Mouse (Mus musculus): ENCODE results near the gene Ywhaq. TPM values are rescaled to one million over a fixed set of nuclear protein-coding genes. Genes with fewer than 3 reads are reported as not detected.

Ywhaq gene
- total and polyA plus RNA-seq, 3 experiments, result 217 to 392 (median 234) TPM

DNA sequence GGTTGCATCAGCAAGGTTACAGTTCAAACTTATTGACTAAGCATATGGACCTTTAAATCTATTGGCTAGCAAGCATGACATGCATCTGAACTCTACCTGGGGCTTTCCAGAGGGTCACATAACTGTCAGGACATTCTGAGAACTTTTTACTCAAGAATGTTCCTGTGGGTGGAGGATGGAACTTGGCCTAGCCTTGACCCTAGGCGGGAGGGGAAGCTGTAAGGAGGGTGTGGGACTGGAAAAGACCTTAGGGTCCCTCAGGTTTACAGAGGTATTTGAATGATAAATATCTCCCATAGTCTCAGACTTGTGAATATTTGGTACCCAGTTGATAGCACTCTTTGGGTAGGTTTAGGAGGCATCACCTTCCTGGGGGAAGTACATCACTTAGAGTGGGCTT, 11.6 kb upstream of the Ywhaq start:
- Histone ChIP-seq H3K27me3 (replicated peaks) (no peaks in the 10 kb centered on the region), H3K4me2 (ENCODE audit: insufficient read depth, low read depth, poor library complexity, severe bottlenecking) (no peak overlapping the region), H3K4me1 (ENCODE audit: control insufficient read depth in 1 of 2, insufficient read depth in 2 of 2) (peaks cover 11 to 22% of the 10 kb centered on the region in 2 experiments), H3K4me3 (replicated peaks in 1 of 3; ENCODE audit: low read depth in 2 of 3, low read length in 2 of 3, poor library complexity in 1 of 3) (no peak overlapping the region), H3K36me3 (replicated peaks in 1 of 2; ENCODE audit: control insufficient read depth in 1 of 2, insufficient read depth in 1 of 2, low read length in 1 of 2) (no peaks in the 10 kb centered on the region), H3K9me3 (replicated peaks; ENCODE audit: low read length) (no peaks in the 10 kb centered on the region), H3K9ac (ENCODE audit: insufficient read depth, low read depth) (no peak overlapping the region), H3K79me2 (replicated peaks; ENCODE audit: control insufficient read depth, extremely low read depth, insufficient read depth, poor library complexity, severe bottlenecking) (no peaks in the 10 kb centered on the region), H3K27ac (ENCODE audit: insufficient read depth, low read depth) (no peak overlapping the region)
- dilution Hi-C loops (cut with MboI; ENCODE audit: extremely low pct_ligation_motif_present, extremely low pct_unique_long_range_greater_than_20kb, low sequenced_read_pairs), result no loop called here
- no peak for TF ChIP-seq E2F4 (IDR thresholded peaks at IDR 0.05; ENCODE audit: insufficient replicate concordance, low read depth, low read length)
- no peak for TF ChIP-seq BHLHE40 (IDR thresholded peaks at IDR 0.05; ENCODE audit: low read depth, low read length)
- TF ChIP-seq JUND (conservative IDR thresholded peaks at IDR 0.05; ENCODE audit: low read depth, low read length), result no peak
- TF ChIP-seq SMC3 (IDR thresholded peaks at IDR 0.05; ENCODE audit: low read depth, low read length), result no peak
- no peak for TF ChIP-seq POLR2A (IDR thresholded peaks at IDR 0.05; ENCODE audit: low read depth, low read length)
- no peak for TF ChIP-seq RCOR1 (conservative IDR thresholded peaks at IDR 0.05; ENCODE audit: low read depth, low read length)
- no peak for TF ChIP-seq UBTF (IDR thresholded peaks at IDR 0.05; ENCODE audit: low read depth, low read length)
- TF ChIP-seq ZKSCAN1 (IDR thresholded peaks at IDR 0.05; ENCODE audit: borderline replicate concordance, low read depth, low read length), result no peak
- TF ChIP-seq TBP (conservative IDR thresholded peaks at IDR 0.05; ENCODE audit: low read depth, low read length), result no peak
- TF ChIP-seq ZNF384 (IDR thresholded peaks at IDR 0.05; ENCODE audit: low read depth, low read length), result no peak
- no peak for TF ChIP-seq CHD2 (IDR thresholded peaks at IDR 0.05; ENCODE audit: low read length)
- TF ChIP-seq MEF2A (IDR thresholded peaks at IDR 0.05; ENCODE audit: borderline replicate concordance, low read depth, low read length), result no peak
- TF ChIP-seq ZMIZ1 (IDR thresholded peaks at IDR 0.05; ENCODE audit: low read depth, low read length), result no peak
- no peak for TF ChIP-seq MAX (IDR thresholded peaks at IDR 0.05; ENCODE audit: low read length)
- TF ChIP-seq JUN (IDR thresholded peaks at IDR 0.05; ENCODE audit: insufficient read depth, low read depth, low read length), result no peak
- no peak for TF ChIP-seq CTCF (conservative IDR thresholded peaks at IDR 0.05 in 1 of 2, IDR thresholded peaks at IDR 0.05 in 1 of 2; ENCODE audit: low read depth in 2 of 2, low read length in 2 of 2)
- TF ChIP-seq ELF1 (IDR thresholded peaks at IDR 0.05; ENCODE audit: low read depth, low read length), result no peak
- TF ChIP-seq MAFK (IDR thresholded peaks at IDR 0.05; ENCODE audit: insufficient replicate concordance, low read length), result no peak
- TF ChIP-seq RAD21 (IDR thresholded peaks at IDR 0.05; ENCODE audit: low read depth, low read length), result no peak
- in situ Hi-C loops (cut with MboI; ENCODE audit: low pct_ligation_motif_present, low pct_unique_long_range_greater_than_20kb, low sequenced_read_pairs), result no loop called here
- no peak for DNase-seq (ENCODE audit: extremely low read depth)

DNA sequence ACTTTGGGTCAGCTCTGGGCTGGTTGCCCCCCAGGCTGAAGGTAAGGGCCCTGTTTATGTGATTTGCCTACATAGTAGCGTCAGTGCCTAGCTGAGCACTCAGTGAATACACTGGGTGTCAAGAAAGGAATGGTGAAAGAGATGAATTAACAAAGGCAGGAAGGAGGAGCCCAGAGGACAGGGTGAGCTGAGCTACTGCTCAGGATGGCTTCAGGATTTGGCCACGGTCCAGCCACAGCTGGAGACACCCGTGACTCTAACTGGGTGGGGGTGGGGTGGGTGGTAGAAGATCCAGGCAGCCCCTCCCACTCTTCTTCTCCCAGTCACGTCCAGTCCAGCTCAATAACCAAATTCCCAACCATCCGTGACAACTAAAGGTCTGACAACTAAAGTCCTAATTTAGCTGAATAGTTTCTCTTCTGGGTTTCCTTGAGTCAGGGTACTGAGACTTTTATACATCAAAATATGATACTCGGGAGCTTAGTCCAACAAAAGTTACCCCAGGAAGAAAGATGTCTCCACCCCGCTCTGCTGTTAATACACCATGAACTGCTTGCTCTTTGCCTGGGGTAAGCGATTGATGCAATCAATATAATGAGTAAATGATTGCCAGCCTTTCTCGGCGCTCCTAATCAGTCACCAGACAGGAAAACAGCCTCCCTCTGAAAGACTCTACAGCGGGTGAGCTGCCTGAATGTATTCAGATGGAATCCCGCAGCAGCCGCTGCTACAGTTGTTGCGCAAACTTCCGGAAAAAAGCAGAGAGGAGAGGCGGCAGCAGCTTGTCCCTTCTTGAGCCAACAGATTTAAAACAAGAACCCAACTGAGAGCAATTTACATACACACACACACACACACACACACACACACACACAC, 8.9 kb upstream of the Ywhaq start:
- TF ChIP-seq USF1 (IDR thresholded peaks at IDR 0.05; ENCODE audit: low read depth, low read length) (no peak), POLR2A (IDR thresholded peaks at IDR 0.05; ENCODE audit: low read depth, low read length) (no peak), CHD2 (IDR thresholded peaks at IDR 0.05; ENCODE audit: low read length) (no peak), ZKSCAN1 (IDR thresholded peaks at IDR 0.05; ENCODE audit: borderline replicate concordance, low read depth, low read length) (no peak), MXI1 (IDR thresholded peaks at IDR 0.05; ENCODE audit: low read depth, low read length) (no peak), E2F4 (IDR thresholded peaks at IDR 0.05; ENCODE audit: insufficient replicate concordance, low read depth, low read length) (no peak), USF2 (conservative IDR thresholded peaks at IDR 0.05; ENCODE audit: low read depth, low read length) (no peak), ETS1 (conservative IDR thresholded peaks at IDR 0.05; ENCODE audit: low read depth, low read length) (no peak), ZC3H11A (IDR thresholded peaks at IDR 0.05; ENCODE audit: low read depth, low read length) (no peak), HCFC1 (IDR thresholded peaks at IDR 0.05; ENCODE audit: low read depth, low read length) (no peak), NRF1 (IDR thresholded peaks at IDR 0.05; ENCODE audit: low read depth, low read length) (no peak), CTCF (conservative IDR thresholded peaks at IDR 0.05 in 1 of 2, IDR thresholded peaks at IDR 0.05 in 1 of 2; ENCODE audit: low read depth in 2 of 2, low read length in 2 of 2) (no peak), MEF2A (IDR thresholded peaks at IDR 0.05; ENCODE audit: borderline replicate concordance, low read depth, low read length) (no peak)

More for the DNA sequence above, 8.9 kb upstream of the Ywhaq start:
- dilution Hi-C loops (cut with MboI; ENCODE audit: extremely low pct_ligation_motif_present, extremely low pct_unique_long_range_greater_than_20kb, low sequenced_read_pairs) (no loop called here), in situ Hi-C loops (cut with MboI; ENCODE audit: low pct_ligation_motif_present, low pct_unique_long_range_greater_than_20kb, low sequenced_read_pairs) (no loop called here)
- DNase-seq (ENCODE audit: extremely low read depth), result no peak
- H3K27ac ChIP-seq (ENCODE audit: insufficient read depth, low read depth), result no peak overlapping the region
- H3K4me3 ChIP-seq (replicated peaks in 1 of 3; ENCODE audit: low read depth in 2 of 3, low read length in 2 of 3, poor library complexity in 1 of 3), result no peak overlapping the region
- H3K36me3 ChIP-seq (replicated peaks in 1 of 2; ENCODE audit: control insufficient read depth in 1 of 2, insufficient read depth in 1 of 2, low read length in 1 of 2), result no peaks in the 10 kb centered on the region
- no peaks in the 10 kb centered on the region for H3K27me3 ChIP-seq (replicated peaks)
- H3K9me3 ChIP-seq (replicated peaks; ENCODE audit: low read length), result no peaks in the 10 kb centered on the region
- H3K79me2 ChIP-seq (replicated peaks; ENCODE audit: control insufficient read depth, extremely low read depth, insufficient read depth, poor library complexity, severe bottlenecking), result no peaks in the 10 kb centered on the region
- H3K9ac ChIP-seq (ENCODE audit: insufficient read depth, low read depth), result no peak overlapping the region
- H3K4me1 ChIP-seq (ENCODE audit: control insufficient read depth in 1 of 2, insufficient read depth in 2 of 2), result peaks cover 8 to 18% of the 10 kb centered on the region in 2 experiments
- no peak overlapping the region for H3K4me2 ChIP-seq (ENCODE audit: insufficient read depth, low read depth, poor library complexity, severe bottlenecking)
